Mouse (Mus musculus): ENCODE results near the gene Rpgrip1. TPM values are rescaled to one million over a fixed set of nuclear protein-coding genes. Genes with fewer than 3 reads are reported as not detected.

Gene Rpgrip1
- total RNA-seq (2023): 10 to 100 TPM; 43.9 to 52.4 TPM

GRCm38 (mm10) chr14:52110346-52110745, at the start of gene Rpgrip1:
Gene Rpgrip1 (plus strand): TSS chr14:52110704.

GRCm38 (mm10) chr14:52103856-52104676, 6.4 kb upstream of the Rpgrip1 start, which contains the start of gene Hnrnpc:
Gene Hnrnpc (minus strand): TSS chr14:52104028.

GRCm38 (mm10) chr14:52197156-52197878, 86.8 kb downstream of the Rpgrip1 start, which contains the start of gene Supt16:
Gene Supt16 (minus strand): TSS chr14:52197416.

Other genes with a start within 250 kb of the Rpgrip1 start
- gene Mettl17, start 225.9 kb upstream of the Rpgrip1 start, total RNA-seq (2023): 10 to 100 TPM; 54.9 to 75.6 TPM
- gene Slc39a2, start 217.8 kb upstream of the Rpgrip1 start, total RNA-seq (2023): 1 to 10 TPM in 1 of 2 experiments, under 1 TPM in 1; 0.92 to 1.5 TPM
- not detected for gene Ndrg2, start 196.5 kb upstream of the Rpgrip1 start, total RNA-seq (2023)
- gene Tppp2, start 192.3 kb upstream of the Rpgrip1 start, total RNA-seq (2023): not detected
- gene Rnase13, start 187.9 kb upstream of the Rpgrip1 start, total RNA-seq (2023): not detected
- under 1 TPM; 0.74 to 0.93 TPM for gene Arhgef40, start 126.0 kb upstream of the Rpgrip1 start, total RNA-seq (2023)
- gene Tmem253, start 95.0 kb upstream of the Rpgrip1 start, total RNA-seq (2023): 1 to 10 TPM in 1 of 2 experiments, not detected in 1; 1.4 TPM
- 10 to 100 TPM; 10.5 to 15.3 TPM for gene Zfp219, start 90.0 kb upstream of the Rpgrip1 start, total RNA-seq (2023)
- gene Olfr221, start 68.2 kb upstream of the Rpgrip1 start, total RNA-seq (2023): not detected
- 100 to 1,000 TPM; 383 to 402 TPM for gene Hnrnpc, start 6.7 kb upstream of the Rpgrip1 start, total RNA-seq (2023)
- 10 to 100 TPM; 74.7 to 77.2 TPM for gene Supt16, start 86.7 kb downstream of the Rpgrip1 start, total RNA-seq (2023)
- 100 to 1,000 TPM; 291 to 342 TPM for gene Chd8, start 147.1 kb downstream of the Rpgrip1 start, total RNA-seq (2023)
- gene Tox4, start 168.4 kb downstream of the Rpgrip1 start, total RNA-seq (2023): 100 to 1,000 TPM; 110 to 120 TPM
- gene Rab2b, start 168.8 kb downstream of the Rpgrip1 start, total RNA-seq (2023): 10 to 100 TPM; 16.8 to 21.7 TPM
- gene Mettl3, start 194.4 kb downstream of the Rpgrip1 start, total RNA-seq (2023): 10 to 100 TPM; 73.7 to 98.8 TPM
- under 1 TPM in 1 of 2 experiments, not detected in 1; 0.09 TPM for gene Sall2, start 218.1 kb downstream of the Rpgrip1 start, total RNA-seq (2023)
- not detected for gene Olfr1513, start 245.7 kb downstream of the Rpgrip1 start, total RNA-seq (2023)